Mouse (Mus musculus) heart, embryonic 11.5 days (tissue): ENCODE data around the gene Olfr142. TPM values are rescaled to one million over a fixed set of nuclear protein-coding genes. Genes with fewer than 3 reads are reported as not detected.
"Not testable (repeated sequence)": the region's sequence is repeated elsewhere in the genome, so short reads cannot be mapped to it uniquely, and the experiment has no call there.

Source experiments
- ATAC-seq: fragments of 200-750 bp; cut with Nextera tagmentation; replicated peaks from 2 replicates; pipeline ENCODE4 v1.8.0; 2017; ENCODE audit warnings: moderate library complexity; ENCODE audit not compliant: insufficient number of reproducible peaks, low FRiP score, low TSS enrichment
- H3K27ac ChIP-seq: fragments of 300-500 bp; sonication (generic); 2 replicates; pipeline ENCODE4 v1.5.1; 2014; ENCODE audit warnings: mild to moderate bottlenecking, low read depth, low read length
- H3K27me3 ChIP-seq: fragments of 300-500 bp; sonication (generic); 2 replicates; pipeline ENCODE4 v1.6.1; 2014; ENCODE audit warnings: mild to moderate bottlenecking, low read length, mixed read lengths; ENCODE audit not compliant: control insufficient read depth, insufficient read depth
- H3K36me3 ChIP-seq: fragments of 300-500 bp; sonication (generic); 2 replicates; pipeline ENCODE4 v1.6.1; 2014; ENCODE audit warnings: mild to moderate bottlenecking, low read length, moderate library complexity, mixed read lengths; ENCODE audit not compliant: control insufficient read depth, insufficient read depth
- H3K4me1 ChIP-seq: fragments of 300-500 bp; sonication (generic); 2 replicates; pipeline ENCODE4 v1.6.1; 2014; ENCODE audit warnings: low read length; ENCODE audit not compliant: control insufficient read depth, insufficient read depth
- H3K4me2 ChIP-seq: fragments of 300-500 bp; sonication (generic); 2 replicates; pipeline ENCODE4 v1.6.1; 2014; ENCODE audit warnings: mild to moderate bottlenecking, moderate library complexity
- H3K4me3 ChIP-seq: fragments of 300-500 bp; sonication (generic); 2 replicates; pipeline ENCODE4 v1.5.1; 2014; ENCODE audit warnings: low read depth, low read length
- H3K9ac ChIP-seq: fragments of 300-500 bp; sonication (generic); 2 replicates; pipeline ENCODE4 v1.6.1; 2014; ENCODE audit warnings: mild to moderate bottlenecking, low read depth, low read length, moderate library complexity
- H3K9me3 ChIP-seq: fragments of 300-500 bp; sonication (generic); replicated peaks from 2 replicates; pipeline ENCODE4 v1.6.1; 2016; ENCODE audit warnings: low read length; ENCODE audit not compliant: control insufficient read depth
- WGBS: fragments of 180-500 bp; shearing (Covaris S2); extraction: QIAGEN DNeasy Blood & Tissue Kit; methylation state at CpG from one replicate; pipeline ENCODE4 v1.1.7; 2014; ENCODE audit not compliant: insufficient replicate concordance; 5-methylcytosine and 5-hydroxymethylcytosine counted together
- polyA plus RNA-seq: library from polyadenylated mRNA; unstranded; fragments of >200 nt; fragmentation: Nextera tagmentation; extraction: Ambion mirVana; gene quantifications from 2 replicates; pipeline ENCODE4 v1.2.1, GENCODE M21; 2014

The Olfr142 gene
- not detected in 2 replicates for polyA plus RNA-seq

DNA sequence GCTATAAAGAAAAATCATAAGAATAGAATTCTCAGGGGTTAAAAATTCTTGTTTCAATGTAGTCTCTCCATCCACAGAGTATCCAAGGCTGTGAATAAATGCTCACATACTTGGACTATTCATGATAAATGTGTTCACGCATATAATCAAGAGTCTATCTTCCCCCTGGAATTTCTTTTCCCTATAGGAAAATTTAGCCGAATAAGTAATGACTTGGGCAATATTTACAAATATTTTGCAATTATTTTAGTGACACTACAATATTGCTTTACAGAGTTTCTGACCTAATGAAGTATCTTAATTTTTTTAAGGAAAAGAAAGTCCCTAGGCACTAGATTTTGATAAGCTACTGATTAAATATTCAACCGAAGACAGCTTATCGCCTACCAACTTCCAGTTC lies at the start of gene Olfr142:
Olfr142 (minus strand) TSS at position 101 of the 400 bp plus-strand sequence.
- 86% methylated on average over 4 of the region's 4 CpGs for WGBS
- Histone ChIP-seq H3K4me3 (no peak within 1 kb of the TSS), H3K9ac (no peak within 1 kb of the TSS), H3K9me3 (no peaks in the 10 kb centered on the region), H3K36me3 (no peaks in the 10 kb centered on the region), H3K27me3 (no peaks in the 10 kb centered on the region), H3K4me2 (no peak within 1 kb of the TSS), H3K27ac (no peak within 1 kb of the TSS), H3K4me1 (no peaks in the 10 kb centered on the region)
- no peak for ATAC-seq

DNA sequence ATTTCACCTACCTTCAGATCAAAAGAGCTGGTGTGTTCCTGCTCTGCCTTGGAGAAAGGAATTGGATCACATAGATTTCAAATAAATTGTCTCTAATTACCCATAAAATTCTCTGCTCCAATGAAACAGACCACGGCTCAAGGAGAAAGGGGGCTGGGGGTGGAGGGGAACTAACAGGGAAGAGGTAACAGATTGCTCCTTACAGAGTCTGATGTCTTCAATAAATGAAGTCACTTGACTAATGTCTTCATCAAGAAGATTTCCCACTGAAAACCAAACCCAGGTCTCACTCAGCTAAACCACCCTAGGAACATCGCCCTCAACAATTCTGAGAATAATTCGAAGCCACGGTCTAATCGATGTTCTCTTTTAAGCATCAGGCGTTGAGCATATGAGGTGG lies 35.3 kb upstream of the Olfr142 start, which contains the start of gene Olfr1272:
Olfr1272 (minus strand) TSS at position 101 of the 400 bp plus-strand sequence.
- Histone ChIP-seq H3K36me3 (no peaks in the 10 kb centered on the region), H3K4me1 (no peaks in the 10 kb centered on the region), H3K4me3 (no peak within 1 kb of the TSS), H3K4me2 (no peak within 1 kb of the TSS), H3K27ac (no peak within 1 kb of the TSS), H3K27me3 (no peaks in the 10 kb centered on the region), H3K9ac (no peak within 1 kb of the TSS), H3K9me3 (no peaks in the 10 kb centered on the region)
- ATAC-seq = no peak
- WGBS = 86% methylated on average over 6 of the region's 6 CpGs

DNA sequence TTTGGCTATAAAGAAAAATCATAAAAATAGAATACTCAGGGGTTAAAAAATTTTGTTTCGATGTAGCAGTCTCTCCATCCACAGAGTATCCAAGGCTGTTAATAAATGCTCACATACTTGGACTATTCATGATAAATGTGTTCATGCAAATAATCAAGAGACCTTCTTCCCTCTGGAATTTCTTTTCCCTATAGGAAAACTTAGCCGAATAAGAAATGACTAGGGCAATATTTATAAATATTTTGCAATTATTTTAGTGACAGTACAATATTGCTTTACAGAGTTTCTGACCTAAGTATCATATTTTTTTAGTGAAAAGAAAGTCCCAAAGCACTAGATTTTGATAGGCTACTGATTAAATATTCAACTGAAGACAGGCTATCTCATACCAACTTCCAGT lies 13.5 kb upstream of the Olfr142 start, which contains the start of gene Olfr1271:
Olfr1271 (minus strand) TSS at position 101 of the 400 bp plus-strand sequence.
- no peak for ATAC-seq
- Histone ChIP-seq H3K27ac (no peak within 1 kb of the TSS), H3K9me3 (no peaks in the 10 kb centered on the region), H3K4me3 (no peak within 1 kb of the TSS), H3K9ac (no peak within 1 kb of the TSS), H3K4me2 (no peak within 1 kb of the TSS), H3K27me3 (no peaks in the 10 kb centered on the region), H3K4me1 (no peaks in the 10 kb centered on the region), H3K36me3 (no peaks in the 10 kb centered on the region)
- 76% methylated on average over 2 of the region's 2 CpGs for WGBS

DNA sequence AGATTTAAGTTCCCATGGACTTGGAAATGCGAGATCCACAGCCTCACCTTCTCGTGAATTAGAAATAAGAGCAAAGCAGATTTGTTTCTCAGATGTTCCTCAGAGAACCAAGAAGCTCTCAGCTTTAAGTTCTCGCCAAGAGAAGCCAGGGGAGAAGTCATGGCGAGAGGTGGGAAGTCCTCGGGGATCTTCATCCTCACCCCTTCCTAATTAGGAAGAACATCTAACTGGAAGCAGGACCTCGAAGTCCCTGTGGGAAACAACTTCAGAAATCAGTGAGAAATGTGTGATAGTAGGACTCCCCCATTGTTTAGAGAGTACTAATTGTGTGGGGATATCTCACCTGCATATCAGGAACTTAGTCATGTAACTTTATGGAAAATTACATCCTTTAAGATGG lies 33.0 kb downstream of the Olfr142 start, which contains the start of gene Olfr1506:
Olfr1506 (minus strand) TSS at position 101 of the 400 bp plus-strand sequence.
- H3K4me2 ChIP-seq, H3K4me1 ChIP-seq, H3K27me3 ChIP-seq, H3K36me3 ChIP-seq, H3K9me3 ChIP-seq, H3K4me3 ChIP-seq, ATAC-seq, H3K27ac ChIP-seq, H3K9ac ChIP-seq: not testable (repeated sequence)
- no CpG with 5 or more reads among the region's 6 CpGs for WGBS

Other genes starting within 250 kb of the Olfr142 start
- gene Olfr1263, start 245.5 kb downstream of the Olfr142 start, polyA plus RNA-seq = not detected in 2 replicates
- gene Olfr1264, start 232.0 kb downstream of the Olfr142 start, polyA plus RNA-seq = not detected in 2 replicates
- not detected in 2 replicates for gene Olfr1265, start 222.3 kb downstream of the Olfr142 start, polyA plus RNA-seq
- not detected in 2 replicates for gene Olfr140, start 194.0 kb downstream of the Olfr142 start, polyA plus RNA-seq
- not detected in 2 replicates for gene Olfr1269, start 136.2 kb downstream of the Olfr142 start, polyA plus RNA-seq
- not detected in 2 replicates for gene Olfr32, start 115.3 kb downstream of the Olfr142 start, polyA plus RNA-seq
- gene Olfr1270, start 104.5 kb downstream of the Olfr142 start, polyA plus RNA-seq = not detected in 2 replicates
- not detected in 2 replicates for gene Olfr1506, start 33.1 kb downstream of the Olfr142 start, polyA plus RNA-seq
- gene Olfr1271, start 13.4 kb upstream of the Olfr142 start, polyA plus RNA-seq = not detected in 2 replicates
- not detected in 2 replicates for gene Olfr1272, start 35.2 kb upstream of the Olfr142 start, polyA plus RNA-seq
- 0.08 TPM in 1 of 2 replicates, not detected in the other for gene Gm13769, start 64.6 kb upstream of the Olfr142 start, polyA plus RNA-seq
- gene Olfr1274-ps, start 141.1 kb upstream of the Olfr142 start, polyA plus RNA-seq = not detected in 2 replicates